Mouse (Mus musculus) retina, postnatal 7 days (tissue): ENCODE results near the gene Hamp2.

Experiments used
- DNase-seq: peaks from one replicate; pipeline ENCODE4 v3.0.0-alpha.2; 2012; ENCODE audit warnings: low read depth, low spot score

The Hamp2 gene

GRCm38 (mm10) chr7:30891746-30892145, 32.7 kb downstream of the Hamp2 start:
- no peak for DNase-seq

GRCm38 (mm10) chr7:30890681-30891080, 33.8 kb downstream of the Hamp2 start:
- no peak for DNase-seq

- DNase-seq = no peak
Measured at GRCm38 (mm10) chr7:30888786-30889185, 35.7 kb downstream of the Hamp2 start.

GRCm38 (mm10) chr7:30887568-30888188, 36.8 kb downstream of the Hamp2 start:
- DNase-seq = no peak

GRCm38 (mm10) chr7:30886852-30887251, 37.6 kb downstream of the Hamp2 start:
- no peak for DNase-seq

GRCm38 (mm10) chr7:30884047-30884446, 40.4 kb downstream of the Hamp2 start:
- DNase-seq = no peak

GRCm38 (mm10) chr7:30881367-30881766, 43.1 kb downstream of the Hamp2 start:
- no peak for DNase-seq

GRCm38 (mm10) chr7:30880176-30880575, 44.3 kb downstream of the Hamp2 start, which contains the start of gene Cd22:
Cd22 (minus strand) TSS chr7:30880342.
- DNase-seq = no peak

GRCm38 (mm10) chr7:30878950-30879349, 45.5 kb downstream of the Hamp2 start:
- DNase-seq = no peak

GRCm38 (mm10) chr7:30873083-30873482, 51.4 kb downstream of the Hamp2 start:
- DNase-seq = peak; percentile 56
